Mouse (Mus musculus) small intestine, adult 2 months (tissue): Measurements from ENCODE around the gene Cytl1.

Experiments
- CTCF ChIP-seq: fragments of 200-500 bp; IDR thresholded peaks from 2 replicates; pipeline ENCODE4 v1.5.1; 2012; ENCODE audit warnings: low read depth, mild to moderate bottlenecking, control low read depth, inconsistent platforms, low read length, moderate library complexity, mixed read lengths; ENCODE audit not compliant: insufficient replicate concordance, insufficient read length; ENCODE audit errors: extremely low read depth
- POLR2A ChIP-seq: fragments of 200-500 bp; IDR thresholded peaks from 2 replicates; pipeline ENCODE4 v1.6.1; 2012; ENCODE audit warnings: low read depth, mild to moderate bottlenecking, control low read depth, inconsistent platforms, low read length, moderate library complexity

DNA sequence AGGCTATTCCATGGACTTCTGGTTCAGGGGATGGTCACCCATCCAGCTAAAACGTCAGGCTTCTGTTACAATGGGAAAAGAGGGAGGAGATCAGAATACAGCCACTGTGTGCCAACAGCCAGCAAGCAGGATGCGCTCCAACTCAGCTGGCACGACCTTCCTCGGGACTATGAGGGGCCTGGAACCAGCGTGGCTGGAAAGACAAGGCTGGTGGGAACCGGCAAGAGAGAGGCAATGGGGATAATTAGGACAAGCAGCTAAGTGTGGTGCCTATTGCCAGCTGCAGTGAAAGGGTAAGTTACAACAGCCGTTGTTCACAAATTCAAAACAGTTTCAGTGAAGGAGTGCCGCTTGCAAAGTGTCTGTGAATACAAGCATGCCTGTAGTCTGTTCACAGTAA, 48.0 kb downstream of the Cytl1 start:
- TF ChIP-seq CTCF (no peak), POLR2A (no peak)
